Mouse (Mus musculus) heart, postnatal 0 days (tissue): ENCODE data around the gene Lipn. TPM values are rescaled to one million over a fixed set of nuclear protein-coding genes. Genes with fewer than 3 reads are reported as not detected.
A peak's percentile ranks its signal among the peaks of the same experiment; 100 is the strongest.

ENCODE experiments used
- ATAC-seq: fragments of 200-750 bp; cut with Nextera tagmentation; 2 replicates; pipeline ENCODE4 v1.8.0; 2017; ENCODE audit warnings: low read depth, moderate number of reproducible peaks, moderate library complexity; ENCODE audit not compliant: insufficient read depth
- DNase-seq: peaks from one replicate; pipeline ENCODE4 v3.0.0-alpha.2; 2016; ENCODE audit warnings: low spot score
- H3K27ac ChIP-seq: fragments of 300-500 bp; sonication (generic); 2 replicates; pipeline ENCODE4 v1.5.1; 2014; ENCODE audit warnings: low read depth, mild to moderate bottlenecking
- H3K27me3 ChIP-seq: fragments of 300-500 bp; sonication (generic); 2 replicates; pipeline ENCODE4 v1.6.1; 2014; ENCODE audit warnings: low read length, mixed read lengths; ENCODE audit not compliant: control insufficient read depth, insufficient read depth
- H3K36me3 ChIP-seq: fragments of 300-500 bp; sonication (generic); replicated peaks from 2 replicates; pipeline ENCODE4 v1.6.1; 2014; ENCODE audit warnings: low read length, mixed read lengths; ENCODE audit not compliant: control insufficient read depth, insufficient read depth
- H3K4me1 ChIP-seq: fragments of 300-500 bp; sonication (generic); 2 replicates; pipeline ENCODE4 v1.6.1; 2014; ENCODE audit warnings: antibody characterized with exemption; ENCODE audit not compliant: control insufficient read depth, insufficient read depth
- H3K4me2 ChIP-seq: fragments of 300-500 bp; sonication (generic); 2 replicates; pipeline ENCODE4 v1.6.1; 2014; ENCODE audit warnings: low read depth, mild to moderate bottlenecking, low read length, moderate library complexity
- H3K4me3 ChIP-seq: fragments of 300-500 bp; sonication (generic); 2 replicates; pipeline ENCODE4 v1.5.1; 2014; ENCODE audit warnings: low read depth, low read length
- H3K9ac ChIP-seq: fragments of 300-500 bp; sonication (generic); replicated peaks from 2 replicates; pipeline ENCODE4 v1.6.1; 2014; ENCODE audit warnings: low read depth, low read length, mixed read lengths
- H3K9me3 ChIP-seq: fragments of 300-500 bp; sonication (generic); replicated peaks from 2 replicates; pipeline ENCODE4 v1.6.1; 2016; ENCODE audit warnings: low read length; ENCODE audit not compliant: control insufficient read depth
- CTCF ChIP-seq: IDR thresholded peaks from 2 replicates; pipeline ENCODE4 v1.5.1; 2016; ENCODE audit warnings: antibody characterized with exemption, control low read depth, low read depth
- EP300 ChIP-seq: IDR thresholded peaks from 2 replicates; pipeline ENCODE4 v1.6.1; 2016; ENCODE audit warnings: antibody characterized with exemption, low read depth
- WGBS: fragments of 180-500 bp; shearing (Covaris S2); extraction: QIAGEN DNeasy Blood & Tissue Kit; methylation state at CpG from one replicate; pipeline ENCODE4 v1.1.7; 2014; 5-methylcytosine and 5-hydroxymethylcytosine counted together
- polyA plus RNA-seq: library from polyadenylated mRNA; unstranded; fragments of >200 nt; fragmentation: Nextera tagmentation; extraction: Ambion mirVana; gene quantifications from 2 replicates; pipeline ENCODE4 v1.2.1, GENCODE M21; 2015
- total RNA-seq: library from RNA; depleted of rRNA; stranded (reverse); fragments of >200 nt; gene quantifications from 2 replicates; pipeline ENCODE4 v1.2.3, GENCODE M21; 2014; ENCODE audit warnings: low replicate concordance

Gene Lipn
- total and polyA plus RNA-seq, 2 experiments from 2014 or later, result not detected

DNA sequence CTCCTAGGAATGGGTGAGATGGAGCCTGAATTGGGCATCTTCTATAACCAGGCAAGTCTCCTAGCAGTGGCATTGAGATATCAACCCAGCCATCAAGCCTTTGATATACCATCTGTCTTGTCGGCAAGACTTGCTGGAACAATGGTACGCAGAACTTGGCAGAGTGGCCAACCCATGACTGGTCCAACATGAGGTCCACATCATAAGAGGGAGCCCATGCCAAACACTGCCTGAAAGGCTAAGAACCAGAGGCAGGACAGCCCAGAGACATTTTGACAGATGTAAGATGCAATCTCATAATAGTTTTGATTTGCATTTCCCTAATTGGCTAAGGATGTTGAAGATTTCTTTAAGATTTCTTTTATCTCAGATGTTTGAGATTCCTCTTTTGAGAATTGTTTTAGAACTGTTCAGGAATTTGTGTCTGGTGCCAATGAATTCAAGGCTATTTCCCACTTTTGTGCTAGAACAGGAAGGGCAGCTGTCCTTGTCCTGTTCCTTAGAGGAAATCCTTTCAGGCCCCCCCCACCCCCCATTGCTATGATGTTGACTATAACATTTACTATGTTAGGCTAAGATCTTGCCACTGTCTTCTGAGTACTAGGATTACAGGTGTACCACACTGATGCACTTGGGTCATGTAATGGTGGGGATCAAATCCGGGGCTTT is 17.7 kb upstream of the Lipn start:
- no peaks in the 10 kb centered on the region for H3K36me3 ChIP-seq
- no peak overlapping the region for H3K4me3 ChIP-seq
- WGBS, result 67% methylated on average over 3 of the region's 3 CpGs
- no peak for TF ChIP-seq EP300
- no peak overlapping the region for H3K27ac ChIP-seq
- no peak for ATAC-seq
- H3K9me3 ChIP-seq, result no peaks in the 10 kb centered on the region
- H3K4me2 ChIP-seq, result no peak overlapping the region
- DNase-seq, result peak; percentile 8
- H3K27me3 ChIP-seq, result no peaks in the 10 kb centered on the region
- no peak overlapping the region for H3K9ac ChIP-seq
- H3K4me1 ChIP-seq, result no peaks in the 10 kb centered on the region

GRCm38 (mm10) chr19:34051502-34051901 is 15.7 kb upstream of the Lipn start:
- TF ChIP-seq EP300 (no peak), CTCF (no peak)
- Histone ChIP-seq H3K9ac (no peak overlapping the region), H3K4me1 (no peaks in the 10 kb centered on the region), H3K9me3 (no peaks in the 10 kb centered on the region), H3K4me3 (no peak overlapping the region), H3K4me2 (no peak overlapping the region), H3K36me3 (no peaks in the 10 kb centered on the region), H3K27me3 (no peaks in the 10 kb centered on the region), H3K27ac (no peak overlapping the region)
- WGBS, result 73% methylated on average over 3 of the region's 3 CpGs
- ATAC-seq (no peak), DNase-seq (no peak)

DNA sequence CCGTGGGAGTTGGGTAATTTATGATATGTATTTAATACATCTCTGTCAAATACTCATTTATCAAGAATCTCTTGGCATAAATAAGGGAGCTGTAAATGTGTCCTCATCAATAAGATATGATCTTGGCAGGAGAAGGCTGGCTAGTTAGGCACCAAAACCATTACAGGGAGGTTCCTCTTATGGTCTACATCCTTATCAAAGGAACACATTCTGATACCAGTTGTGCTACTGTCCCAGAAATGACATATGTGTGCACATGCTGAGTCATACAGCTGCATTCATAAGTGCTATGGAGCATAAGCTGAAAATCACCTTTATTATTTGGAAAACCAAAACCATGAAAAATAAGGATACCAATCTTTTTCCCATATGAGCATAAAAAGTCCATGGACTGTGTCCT is 3.6 kb upstream of the Lipn start:
- TF ChIP-seq CTCF (no peak), EP300 (no peak)
- Histone ChIP-seq H3K4me3 (no peak overlapping the region), H3K27me3 (no peaks in the 10 kb centered on the region), H3K9ac (no peak overlapping the region), H3K4me2 (no peak overlapping the region), H3K9me3 (no peaks in the 10 kb centered on the region), H3K36me3 (no peaks in the 10 kb centered on the region), H3K27ac (no peak overlapping the region), H3K4me1 (no peaks in the 10 kb centered on the region)
- DNase-seq (no peak), ATAC-seq (no peak)
- 47% methylated on average over 1 of the region's 1 CpGs for WGBS

DNA sequence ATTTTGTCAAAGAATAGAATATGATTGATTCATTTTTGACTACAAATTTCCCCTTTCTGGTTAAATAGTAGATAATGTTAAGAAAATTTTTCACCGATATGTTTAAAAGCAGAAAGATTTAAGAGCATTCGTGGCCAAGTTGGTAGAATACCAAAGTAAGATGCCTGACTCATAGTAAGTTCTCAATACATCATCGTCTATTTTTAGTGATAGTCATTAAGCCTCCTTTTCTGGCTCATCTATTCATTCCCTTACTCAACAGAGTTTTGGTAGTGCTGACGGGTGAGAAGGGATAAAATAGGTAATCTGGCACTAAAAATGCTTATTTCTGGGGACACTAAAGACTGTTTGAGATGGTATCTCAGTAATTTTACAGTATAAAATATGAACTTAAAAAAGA is 3.1 kb upstream of the Lipn start:
- Histone ChIP-seq H3K4me1 (no peaks in the 10 kb centered on the region), H3K27ac (no peak overlapping the region), H3K4me2 (no peak overlapping the region), H3K4me3 (no peak overlapping the region), H3K27me3 (no peaks in the 10 kb centered on the region), H3K36me3 (no peaks in the 10 kb centered on the region), H3K9me3 (no peaks in the 10 kb centered on the region), H3K9ac (no peak overlapping the region)
- DNase-seq (no peak), ATAC-seq (no peak)
- WGBS, result 65% methylated on average over 4 of the region's 4 CpGs
- no peak for TF ChIP-seq CTCF
- no peak for TF ChIP-seq EP300

GRCm38 (mm10) chr19:34074239-34074638 is 7.1 kb downstream of the Lipn start:
- H3K9me3 ChIP-seq, result no peaks in the 10 kb centered on the region
- ATAC-seq (no peak), DNase-seq (no peak)
- no peak overlapping the region for H3K9ac ChIP-seq
- no peaks in the 10 kb centered on the region for H3K4me1 ChIP-seq
- TF ChIP-seq EP300 (no peak), CTCF (no peak)
- no peak overlapping the region for H3K27ac ChIP-seq
- no peaks in the 10 kb centered on the region for H3K27me3 ChIP-seq
- H3K4me3 ChIP-seq, result no peak overlapping the region
- no peak overlapping the region for H3K4me2 ChIP-seq
- H3K36me3 ChIP-seq, result no peaks in the 10 kb centered on the region

DNA sequence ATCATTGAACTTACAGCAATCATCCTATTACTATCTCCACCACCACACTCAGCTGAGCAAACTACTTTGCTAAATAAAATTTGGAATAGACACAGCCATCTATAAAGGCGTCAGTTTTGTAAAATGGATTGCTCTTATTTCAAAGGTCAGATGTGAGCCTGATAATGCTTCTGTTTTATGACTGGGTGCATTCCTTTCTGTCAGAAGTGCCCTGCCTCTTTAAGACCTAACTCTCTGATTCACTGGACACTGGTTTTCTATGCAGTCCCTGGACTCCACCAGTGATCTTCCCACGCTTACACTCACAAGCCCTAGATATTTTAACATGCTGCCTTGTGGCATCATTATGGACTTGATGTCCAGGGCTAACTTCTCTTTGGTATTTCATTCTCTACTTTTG is 11.0 kb downstream of the Lipn start:
- 55% methylated on average over 2 of the region's 2 CpGs for WGBS

More for the DNA sequence above, 11.0 kb downstream of the Lipn start:
- H3K9ac ChIP-seq, result no peak overlapping the region
- no peaks in the 10 kb centered on the region for H3K27me3 ChIP-seq
- no peak overlapping the region for H3K27ac ChIP-seq
- no peak for ATAC-seq
- no peak overlapping the region for H3K4me2 ChIP-seq
- H3K9me3 ChIP-seq, result no peaks in the 10 kb centered on the region
- H3K36me3 ChIP-seq, result no peaks in the 10 kb centered on the region
- H3K4me1 ChIP-seq, result no peaks in the 10 kb centered on the region
- no peak for TF ChIP-seq CTCF
- TF ChIP-seq EP300, result no peak
- no peak overlapping the region for H3K4me3 ChIP-seq
- no peak for DNase-seq
